ENCODE assay signal across 24 mouse cellular contexts in the genomic region with DNA sequence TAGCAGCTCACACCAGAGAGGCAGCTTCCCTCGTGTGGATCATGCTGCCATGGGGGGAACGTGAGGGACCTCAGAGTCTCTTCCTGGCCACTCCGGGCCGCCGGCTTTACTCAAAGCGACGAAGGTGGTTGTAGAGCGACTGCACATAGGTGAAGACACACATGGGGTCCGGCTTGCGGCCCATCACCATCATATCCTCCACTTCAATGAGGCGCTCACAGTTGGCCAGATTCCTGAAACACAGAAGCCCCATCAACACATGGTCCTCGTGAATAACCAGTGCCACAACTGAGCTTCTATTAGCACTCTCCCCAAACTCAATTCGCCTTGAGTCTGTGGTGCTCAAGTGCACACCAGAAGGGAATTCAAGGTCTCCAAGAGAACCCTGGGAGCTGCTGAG. TPM values are rescaled to one million over a fixed set of nuclear protein-coding genes. Genes with fewer than 3 reads are reported as not detected.
"Had no signal": no experiment of that assay in that cellular context is flagged by ENCODE, and none has a peak within 500 bp of the region (broad histone marks: within the 10 kb centered on the region; RNA-seq: fewer than 3 reads in every experiment).

No protein-coding gene starts in this region.

- H3K27ac ChIP-seq: liver, embryonic 12.5 days; liver, embryonic 14.5 days; midbrain, embryonic 10.5 days; midbrain, embryonic 12.5 days; neural tube, embryonic 13.5 days; neural tube, embryonic 15.5 days had no signal

- H3K4me1 ChIP-seq: liver, embryonic 12.5 days; midbrain, embryonic 10.5 days; midbrain, embryonic 12.5 days had no signal

- DNase-seq: lung, adult 2 months; lung, postnatal 10 days; midbrain, embryonic 14.5 days; retina, postnatal 1 day; right cerebral cortex, adult 18-20 months; right cerebral cortex, postnatal 25 days; right cerebral cortex, postnatal 4 days; spleen, adult 18-20 months; thymus, adult 18-20 months; thymus, postnatal 14 days; thymus, postnatal 36 days had no signal

- H3K4me3 ChIP-seq: liver, embryonic 12.5 days; midbrain, embryonic 10.5 days; midbrain, embryonic 12.5 days; myocyte; neural tube, embryonic 13.5 days; neural tube, embryonic 15.5 days had no signal

- H3K4me2 ChIP-seq: liver, embryonic 12.5 days; midbrain, embryonic 12.5 days; neural tube, embryonic 13.5 days; neural tube, embryonic 15.5 days had no signal

- H3K27me3 ChIP-seq: liver, embryonic 12.5 days; midbrain, embryonic 12.5 days; neural tube, embryonic 13.5 days; neural tube, embryonic 15.5 days had no signal

- H3K9ac ChIP-seq: liver, embryonic 12.5 days; liver, embryonic 14.5 days; midbrain, embryonic 12.5 days; neural tube, embryonic 13.5 days; neural tube, embryonic 15.5 days had no signal

- H3K36me3 ChIP-seq: liver, embryonic 12.5 days; midbrain, embryonic 12.5 days; neural tube, embryonic 13.5 days; neural tube, embryonic 15.5 days had no signal

- H3K9me3 ChIP-seq: liver, embryonic 12.5 days; midbrain, embryonic 10.5 days; midbrain, embryonic 12.5 days; neural tube, embryonic 13.5 days; neural tube, embryonic 15.5 days had no signal

- ATAC-seq: liver, embryonic 12.5 days; midbrain, embryonic 16.5 days had no signal

RNA-seq across cellular contexts. Expression of a gene that starts 20.3 kb away (rescaled TPM):
- total RNA-seq: megakaryocyte, adult 5-6 weeks had no signal

RNA-seq across cellular contexts. Expression of a gene that starts 28.9 kb away (rescaled TPM):
- total RNA-seq: megakaryocyte, adult 5-6 weeks; megakaryocyte-erythroid progenitor cell, adult 5-6 weeks had no signal
- polyA plus RNA-seq: liver, embryonic 14.5 days; liver, embryonic 16.5 days; myocyte; small intestine, adult 2 months had no signal

RNA-seq across cellular contexts. Expression of a gene that starts 44.1 kb away (rescaled TPM):
- total RNA-seq: megakaryocyte, adult 5-6 weeks; megakaryocyte-erythroid progenitor cell, adult 5-6 weeks had no signal
- polyA plus RNA-seq: liver, embryonic 12.5 days; midbrain, embryonic 10.5 days; midbrain, embryonic 12.5 days; midbrain, embryonic 14.5 days; midbrain, embryonic 16.5 days; myocyte; neural tube, embryonic 11.5 days; neural tube, embryonic 13.5 days; neural tube, embryonic 15.5 days had no signal
